Mouse (Mus musculus) liver, embryonic 15.5 days (tissue): Measurements from ENCODE around the gene Nelfe. TPM values are rescaled to one million over a fixed set of nuclear protein-coding genes. Genes with fewer than 3 reads are reported as not detected.

Experiments used
- ATAC-seq: fragments of 200-750 bp; cut with Nextera tagmentation; 2 replicates; pipeline ENCODE4 v1.8.0; 2017; ENCODE audit warnings: moderate number of reproducible peaks, mild to moderate bottlenecking, moderate library complexity; ENCODE audit not compliant: insufficient read depth
- H3K27ac ChIP-seq: fragments of 300-500 bp; sonication (generic); replicated peaks from 2 replicates; pipeline ENCODE4 v1.5.1; 2015; ENCODE audit warnings: mild to moderate bottlenecking, inconsistent platforms
- H3K27me3 ChIP-seq: fragments of 300-500 bp; sonication (generic); 2 replicates; pipeline ENCODE4 v1.6.1; 2015; ENCODE audit warnings: mild to moderate bottlenecking, inconsistent platforms
- H3K36me3 ChIP-seq: fragments of 300-500 bp; sonication (generic); replicated peaks from 2 replicates; pipeline ENCODE4 v1.6.1; 2015; ENCODE audit warnings: moderate library complexity, mild to moderate bottlenecking, inconsistent platforms
- H3K4me1 ChIP-seq: fragments of 300-500 bp; sonication (generic); replicated peaks from 2 replicates; pipeline ENCODE4 v1.6.1; 2015; ENCODE audit warnings: inconsistent platforms
- H3K4me2 ChIP-seq: fragments of 300-500 bp; sonication (generic); 2 replicates; pipeline ENCODE4 v1.6.1; 2015; ENCODE audit warnings: moderate library complexity, mild to moderate bottlenecking, inconsistent platforms
- H3K4me3 ChIP-seq: fragments of 300-500 bp; sonication (generic); replicated peaks from 2 replicates; pipeline ENCODE4 v1.5.1; 2015; ENCODE audit warnings: mild to moderate bottlenecking, inconsistent platforms
- H3K9ac ChIP-seq: fragments of 300-500 bp; sonication (generic); 2 replicates; pipeline ENCODE4 v1.6.1; 2015; ENCODE audit warnings: moderate library complexity, mild to moderate bottlenecking, inconsistent platforms
- H3K9me3 ChIP-seq: fragments of 300-500 bp; sonication (generic); replicated peaks from 2 replicates; pipeline ENCODE4 v1.6.1; 2016; ENCODE audit warnings: inconsistent platforms
- WGBS: fragments of 180-500 bp; shearing (Covaris S2); methylation state at CpG from one replicate; pipeline ENCODE4 v1.1.7; 2015; ENCODE audit warnings: mixed read lengths; ENCODE audit not compliant: insufficient replicate concordance; 5-methylcytosine and 5-hydroxymethylcytosine counted together
- polyA plus RNA-seq: library from polyadenylated mRNA; unstranded; fragments of >200 nt; fragmentation: Nextera tagmentation; extraction: Ambion mirVana; gene quantifications from 2 replicates; pipeline ENCODE4 v1.2.1, GENCODE M21; 2015

Gene Nelfe
- polyA plus RNA-seq, 1 experiment from 2014 or later = 45.6 TPM

- peak overlapping the region; percentile 39 for H3K27ac ChIP-seq
- H3K36me3 ChIP-seq = no peaks in the 10 kb centered on the region
- no peaks in the 10 kb centered on the region for H3K27me3 ChIP-seq
- peaks cover 33% of the 10 kb centered on the region for H3K4me1 ChIP-seq
- peak overlapping the region; percentile 42 for H3K4me3 ChIP-seq
- no peak for ATAC-seq
- no peaks in the 10 kb centered on the region for H3K9me3 ChIP-seq
- no peak overlapping the region; the same call in 1 of the 2 replicates for H3K9ac ChIP-seq
- peak overlapping the region; percentile 57 for H3K4me2 ChIP-seq
These were observed 31.0 kb downstream of the Nelfe start for GRCm38 (mm10) chr17:34881166-34881565.

- no peaks in the 10 kb centered on the region for H3K36me3 ChIP-seq
- peak within 1 kb of the TSS; percentile 57 for H3K4me2 ChIP-seq
- H3K4me1 ChIP-seq = peaks cover 33% of the 10 kb centered on the region
- H3K4me3 ChIP-seq = peak within 1 kb of the TSS; percentile 42
- H3K9me3 ChIP-seq = no peaks in the 10 kb centered on the region
- peak within 1 kb of the TSS; percentile 39 for H3K27ac ChIP-seq
- peak; percentile 43; the same call in 1 of the 2 replicates for ATAC-seq
- no peaks in the 10 kb centered on the region for H3K27me3 ChIP-seq
- H3K9ac ChIP-seq = no peak within 1 kb of the TSS; the same call in 1 of the 2 replicates
- WGBS = 11% methylated on average over 15 of the region's 15 CpGs
These were observed 31.6 kb downstream of the Nelfe start, which contains the start of gene Gm20547 for GRCm38 (mm10) chr17:34881683-34882310. TSS of gene Gm20547 (minus strand) at chr17:34882042.

GRCm38 (mm10) chr17:34883332-34883731 is 33.1 kb downstream of the Nelfe start:
- no peaks in the 10 kb centered on the region for H3K9me3 ChIP-seq
- H3K4me3 ChIP-seq = no peak overlapping the region
- H3K4me1 ChIP-seq = peaks cover 33% of the 10 kb centered on the region
- H3K4me2 ChIP-seq = no peak overlapping the region
- H3K36me3 ChIP-seq = no peaks in the 10 kb centered on the region
- ATAC-seq = no peak
- H3K9ac ChIP-seq = no peak overlapping the region
- 39% methylated on average over 3 of the region's 3 CpGs for WGBS
- H3K27me3 ChIP-seq = no peaks in the 10 kb centered on the region
- no peak overlapping the region for H3K27ac ChIP-seq

GRCm38 (mm10) chr17:34884704-34885103 is 34.5 kb downstream of the Nelfe start:
- no peaks in the 10 kb centered on the region for H3K9me3 ChIP-seq
- no peak overlapping the region for H3K4me2 ChIP-seq
- H3K27me3 ChIP-seq = no peaks in the 10 kb centered on the region
- no peak overlapping the region for H3K4me3 ChIP-seq
- H3K36me3 ChIP-seq = no peaks in the 10 kb centered on the region
- H3K4me1 ChIP-seq = peaks cover 32% of the 10 kb centered on the region
- H3K9ac ChIP-seq = no peak overlapping the region
- no peak for ATAC-seq
- H3K27ac ChIP-seq = no peak overlapping the region
- WGBS = 27% methylated on average over 6 of the region's 6 CpGs

GRCm38 (mm10) chr17:34885615-34886014 is 35.4 kb downstream of the Nelfe start:
- Histone ChIP-seq H3K36me3 (no peaks in the 10 kb centered on the region), H3K4me1 (peaks cover 30% of the 10 kb centered on the region), H3K4me3 (no peak overlapping the region), H3K27ac (no peak overlapping the region), H3K9me3 (no peaks in the 10 kb centered on the region), H3K4me2 (no peak overlapping the region), H3K9ac (no peak overlapping the region), H3K27me3 (no peaks in the 10 kb centered on the region)
- 73% methylated on average over 3 of the region's 3 CpGs for WGBS
- ATAC-seq = no peak

- Histone ChIP-seq H3K4me1 (peaks cover 26% of the 10 kb centered on the region), H3K4me3 (no peak overlapping the region), H3K36me3 (no peaks in the 10 kb centered on the region), H3K9ac (no peak overlapping the region), H3K4me2 (no peak overlapping the region), H3K27me3 (no peaks in the 10 kb centered on the region), H3K9me3 (no peaks in the 10 kb centered on the region), H3K27ac (no peak overlapping the region)
- 59% methylated on average over 5 of the region's 5 CpGs for WGBS
- no peak for ATAC-seq
These were observed 37.8 kb downstream of the Nelfe start for GRCm38 (mm10) chr17:34887942-34888341.

DNA sequence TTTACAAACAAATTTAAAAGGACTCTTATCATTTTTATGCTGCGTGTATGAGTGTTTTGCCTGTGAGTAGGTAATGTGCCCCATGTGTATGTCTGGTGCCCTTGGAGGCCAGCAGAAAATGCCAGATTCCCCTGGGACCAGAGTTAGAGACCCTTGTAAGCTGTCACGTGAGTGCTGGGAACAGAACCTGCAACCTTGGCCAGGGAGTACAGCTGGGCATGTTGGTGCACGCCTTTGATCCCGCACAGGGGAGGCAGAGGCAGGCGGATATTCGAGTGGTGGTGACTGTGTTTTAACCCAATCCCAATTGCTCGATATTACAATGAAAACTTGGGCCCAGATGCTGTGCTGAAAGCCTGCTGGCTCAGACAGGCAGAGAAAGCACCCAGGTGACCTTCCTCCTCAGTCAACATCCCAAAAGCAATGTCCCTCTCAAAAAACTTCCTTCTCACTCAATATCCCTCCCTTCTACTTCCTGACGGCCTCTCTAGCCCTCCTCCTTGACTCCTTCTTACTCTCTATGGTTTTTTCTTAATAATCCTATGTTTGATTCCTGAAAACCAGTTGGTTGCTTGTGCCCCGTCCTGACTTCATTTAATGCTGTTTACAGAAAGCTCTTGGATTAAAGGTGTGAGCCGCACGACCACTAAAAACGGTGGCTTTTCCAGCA is 40.0 kb downstream of the Nelfe start:
- Histone ChIP-seq H3K4me3 (no peak overlapping the region), H3K9ac (no peak overlapping the region), H3K4me1 (peaks cover 35% of the 10 kb centered on the region), H3K4me2 (no peak overlapping the region), H3K9me3 (no peaks in the 10 kb centered on the region), H3K27me3 (no peaks in the 10 kb centered on the region), H3K27ac (no peak overlapping the region), H3K36me3 (no peaks in the 10 kb centered on the region)
- ATAC-seq = no peak
- 70% methylated on average over 12 of the region's 12 CpGs for WGBS

DNA sequence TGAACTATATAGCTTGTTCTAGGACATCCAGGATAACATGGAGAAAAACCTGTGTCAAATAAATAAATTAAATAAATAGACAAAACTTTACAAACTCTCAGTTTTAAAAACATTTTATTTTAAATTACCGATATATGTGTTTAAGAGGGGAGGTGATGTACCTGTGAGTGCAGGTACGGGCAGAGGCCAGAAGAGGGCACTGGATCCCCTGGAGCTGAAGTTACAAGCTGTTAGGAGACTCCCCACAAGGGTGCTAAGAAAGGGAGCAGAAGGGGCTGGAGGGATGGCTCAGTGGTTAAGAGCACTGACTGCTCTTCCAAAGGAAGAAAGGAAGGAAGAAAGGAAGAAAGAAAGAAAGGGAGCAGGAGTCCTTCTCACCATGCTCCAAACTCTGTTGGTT is 41.2 kb downstream of the Nelfe start:
- Histone ChIP-seq H3K36me3 (0 out of 2 replicates have a peak, but pooled peaks cover 6% of the 10 kb centered on the region), H3K4me1 (peaks cover 38% of the 10 kb centered on the region), H3K9me3 (no peaks in the 10 kb centered on the region), H3K9ac (no peak overlapping the region), H3K27me3 (no peaks in the 10 kb centered on the region), H3K27ac (no peak overlapping the region), H3K4me2 (no peak overlapping the region), H3K4me3 (no peak overlapping the region)
- no peak for ATAC-seq
- 84% methylated on average over 2 of the region's 2 CpGs for WGBS

DNA sequence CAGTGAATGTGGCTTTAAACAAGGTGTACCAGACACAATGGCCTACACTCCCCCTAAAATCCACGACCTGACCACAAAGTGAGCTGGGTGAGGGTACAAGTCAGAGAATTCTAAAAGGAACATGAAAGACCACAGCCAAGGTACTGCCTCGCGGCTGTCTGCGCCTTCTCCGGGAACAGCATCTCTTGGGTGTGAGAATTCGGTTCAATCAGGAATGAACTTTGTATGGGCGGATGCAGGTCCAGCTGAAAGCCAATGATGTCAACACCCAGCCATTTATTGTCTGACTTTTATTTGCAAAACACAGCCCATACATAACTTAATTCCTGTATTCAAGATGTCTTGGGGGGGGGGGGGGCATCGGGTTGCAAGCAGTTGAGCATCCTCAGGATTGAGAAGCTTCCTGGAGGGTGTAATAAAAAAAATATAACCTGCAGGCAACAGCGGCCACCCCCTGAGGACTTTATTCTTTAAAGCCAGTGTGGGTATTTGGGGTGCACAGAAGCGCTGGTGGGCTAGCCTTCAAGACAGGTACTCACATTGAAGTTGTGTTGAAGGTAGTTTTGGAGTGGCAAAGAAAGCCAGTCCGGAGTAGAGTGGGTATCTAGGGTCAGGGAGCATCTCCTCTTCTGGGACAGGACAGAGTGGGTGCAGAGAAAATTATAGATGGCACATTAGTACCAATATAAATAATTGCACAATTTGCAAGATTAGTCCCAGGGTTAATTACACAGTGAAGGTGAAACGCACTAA is 43.1 kb downstream of the Nelfe start:
- no peak for ATAC-seq
- 0 out of 2 replicates have a peak, but pooled peaks cover 7% of the 10 kb centered on the region for H3K36me3 ChIP-seq
- H3K9ac ChIP-seq = peak overlapping the region; percentile 72; the same call in 1 of the 2 replicates
- H3K4me3 ChIP-seq = peak overlapping the region; percentile 73; the same call in 1 of the 2 replicates
- H3K9me3 ChIP-seq = no peaks in the 10 kb centered on the region
- H3K27me3 ChIP-seq = no peaks in the 10 kb centered on the region
- peak overlapping the region; percentile 84 for H3K27ac ChIP-seq
- H3K4me2 ChIP-seq = peak overlapping the region; percentile 98
- peaks cover 56% of the 10 kb centered on the region for H3K4me1 ChIP-seq
- 78% methylated on average over 12 of the region's 12 CpGs for WGBS

DNA sequence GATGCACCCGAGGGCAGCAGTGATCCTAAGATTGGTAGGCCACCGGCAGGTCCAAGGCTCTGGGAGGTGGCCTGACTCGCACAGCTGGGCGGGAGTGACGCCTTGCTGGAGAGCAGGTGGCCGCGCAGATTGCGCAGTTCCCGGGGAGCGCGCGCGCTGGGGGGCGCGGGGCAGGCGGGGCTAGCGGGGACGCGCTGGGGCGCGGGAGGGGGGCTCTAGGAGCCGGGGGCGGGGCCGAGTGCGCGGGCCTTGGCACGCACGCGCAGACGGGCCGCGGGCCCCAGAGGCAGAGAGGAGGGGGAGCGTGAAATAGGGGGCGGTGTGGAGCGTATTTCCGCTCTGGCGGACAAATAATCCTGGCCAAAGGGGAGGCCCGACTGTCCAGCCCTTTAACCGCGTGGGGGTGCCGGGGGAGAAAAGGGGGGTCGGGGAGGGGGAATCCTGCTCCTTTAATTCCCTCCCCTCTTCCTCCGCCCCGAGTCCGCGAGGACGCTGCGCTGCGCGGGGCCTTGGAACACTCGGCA is 43.9 kb downstream of the Nelfe start:
- Histone ChIP-seq H3K9me3 (no peaks in the 10 kb centered on the region), H3K27ac (peak overlapping the region; percentile 84), H3K4me2 (peak overlapping the region; percentile 98), H3K4me3 (peak overlapping the region; percentile 73), H3K27me3 (no peaks in the 10 kb centered on the region), H3K4me1 (peaks cover 65% of the 10 kb centered on the region), H3K9ac (peak overlapping the region; percentile 72), H3K36me3 (0 out of 2 replicates have a peak, but pooled peaks cover 7% of the 10 kb centered on the region)
- under 1% methylated on average over 50 of the region's 51 CpGs for WGBS
- peak; percentile 84 for ATAC-seq
